Mouse (Mus musculus) embryonic facial prominence, embryonic 12.5 days (tissue): ENCODE measurements at regions not wholly inside any gene's neighbourhood (a gene's known extent, or its start where the extent isn't known, plus 50 kb on each side); places are given as distances from the start of the nearest gene placed in this dataset.
"Not testable (repeated sequence)": the region's sequence is repeated elsewhere in the genome, so short reads cannot be mapped to it uniquely, and the experiment has no call there.

Experiments
- ATAC-seq: fragments of 200-750 bp; cut with Nextera tagmentation; 2 replicates; pipeline ENCODE4 v1.8.0; 2017; ENCODE audit not compliant: insufficient number of reproducible peaks, insufficient read depth, low FRiP score, low TSS enrichment
- H3K27ac ChIP-seq: fragments of 300-500 bp; sonication (generic); 2 replicates; pipeline ENCODE4 v1.5.1; 2016; ENCODE audit warnings: mild to moderate bottlenecking
- H3K27me3 ChIP-seq: fragments of 300-500 bp; sonication (generic); 2 replicates; pipeline ENCODE4 v1.6.1; 2016; ENCODE audit warnings: mild to moderate bottlenecking, moderate library complexity
- H3K36me3 ChIP-seq: fragments of 300-500 bp; sonication (generic); 2 replicates; pipeline ENCODE4 v1.6.1; 2016; ENCODE audit warnings: mild to moderate bottlenecking
- H3K4me1 ChIP-seq: fragments of 300-500 bp; sonication (generic); 2 replicates; pipeline ENCODE4 v1.6.1; 2016
- H3K4me2 ChIP-seq: fragments of 300-500 bp; sonication (generic); replicated peaks from 2 replicates; pipeline ENCODE4 v1.6.1; 2016; ENCODE audit warnings: mild to moderate bottlenecking, moderate library complexity
- H3K4me3 ChIP-seq: fragments of 300-500 bp; sonication (generic); 2 replicates; pipeline ENCODE4 v1.5.1; 2016; ENCODE audit warnings: mild to moderate bottlenecking
- H3K9ac ChIP-seq: fragments of 300-500 bp; sonication (generic); 2 replicates; pipeline ENCODE4 v1.6.1; 2016; ENCODE audit warnings: mild to moderate bottlenecking, moderate library complexity
- H3K9me3 ChIP-seq: fragments of 300-500 bp; sonication (generic); 2 replicates; pipeline ENCODE4 v1.6.1; 2016; ENCODE audit warnings: mild to moderate bottlenecking, moderate library complexity
- WGBS: fragments of 180-500 bp; shearing (Covaris S2); methylation state at CpG from one replicate; pipeline ENCODE4 v1.1.7; 2016; 5-methylcytosine and 5-hydroxymethylcytosine counted together

- ATAC-seq, result no peak
- WGBS, result 76% methylated on average over 4 of the region's 4 CpGs
- Histone ChIP-seq H3K4me3 (no peak overlapping the region), H3K27ac (no peak overlapping the region), H3K27me3 (no peaks in the 10 kb centered on the region), H3K9me3 (no peaks in the 10 kb centered on the region), H3K9ac (no peak overlapping the region), H3K4me1 (no peaks in the 10 kb centered on the region), H3K36me3 (no peaks in the 10 kb centered on the region), H3K4me2 (no peak overlapping the region)
Observed at GRCm38 (mm10) chrX:93888480-93888879, 56.5 kb upstream of the Pdk3 start.

- H3K9ac ChIP-seq, result no peak overlapping the region
- H3K27me3 ChIP-seq, result no peaks in the 10 kb centered on the region
- peak overlapping the region; percentile 23; the same call in 1 of the 2 replicates for H3K4me3 ChIP-seq
- 78% methylated on average over 8 of the region's 8 CpGs for WGBS
- H3K36me3 ChIP-seq, result no peaks in the 10 kb centered on the region
- no peaks in the 10 kb centered on the region for H3K4me1 ChIP-seq
- H3K4me2 ChIP-seq, result peak overlapping the region; percentile 40
- no peak for ATAC-seq
- H3K9me3 ChIP-seq, result no peaks in the 10 kb centered on the region
- no peak overlapping the region for H3K27ac ChIP-seq
Observed at GRCm38 (mm10) chrX:93888966-93889365, 57.0 kb upstream of the Pdk3 start.

- H3K4me3 ChIP-seq, result peak overlapping the region; percentile 23
- no peak overlapping the region for H3K9ac ChIP-seq
Observed at GRCm38 (mm10) chrX:93889394-93890042, 57.5 kb upstream of the Pdk3 start.

GRCm38 (mm10) chrX:93896838-93897820 is 65.1 kb upstream of the Pdk3 start:
- H3K4me3 ChIP-seq, result no peak overlapping the region
- no peak overlapping the region for H3K27ac ChIP-seq
- WGBS, result 76% methylated on average over 5 of the region's 5 CpGs
- H3K9ac ChIP-seq, result no peak overlapping the region
- H3K27me3 ChIP-seq, result no peaks in the 10 kb centered on the region
- no peaks in the 10 kb centered on the region for H3K9me3 ChIP-seq
- no peak for ATAC-seq
- H3K4me2 ChIP-seq, result no peak overlapping the region
- no peaks in the 10 kb centered on the region for H3K36me3 ChIP-seq
- H3K4me1 ChIP-seq, result no peaks in the 10 kb centered on the region

More at GRCm38 (mm10) chrX:93889394-93890042, 57.5 kb upstream of the Pdk3 start:
- Histone ChIP-seq H3K9me3 (no peaks in the 10 kb centered on the region), H3K27ac (no peak overlapping the region), H3K36me3 (no peaks in the 10 kb centered on the region), H3K27me3 (no peaks in the 10 kb centered on the region), H3K4me1 (no peaks in the 10 kb centered on the region), H3K4me2 (peak overlapping the region; percentile 40)
- WGBS, result 32% methylated on average over 13 of the region's 13 CpGs
- no peak for ATAC-seq

- no peaks in the 10 kb centered on the region for H3K36me3 ChIP-seq
- H3K27me3 ChIP-seq, result no peaks in the 10 kb centered on the region
- no peak overlapping the region for H3K27ac ChIP-seq
- H3K9me3 ChIP-seq, result no peaks in the 10 kb centered on the region
- no peak overlapping the region for H3K4me2 ChIP-seq
- no peaks in the 10 kb centered on the region for H3K4me1 ChIP-seq
- H3K4me3 ChIP-seq, result no peak overlapping the region
- H3K9ac ChIP-seq, result no peak overlapping the region
- ATAC-seq, result no peak
Observed at GRCm38 (mm10) chrX:93903209-93903608, 65.2 kb upstream of the AU015836 start.

- Histone ChIP-seq H3K27ac (no peak overlapping the region), H3K9me3 (no peaks in the 10 kb centered on the region), H3K4me2 (no peak overlapping the region), H3K36me3 (no peaks in the 10 kb centered on the region), H3K4me1 (no peaks in the 10 kb centered on the region), H3K27me3 (no peaks in the 10 kb centered on the region), H3K9ac (no peak overlapping the region), H3K4me3 (no peak overlapping the region)
- 88% methylated on average over 5 of the region's 5 CpGs for WGBS
- ATAC-seq, result no peak
Observed at GRCm38 (mm10) chrX:93905531-93905930, 62.9 kb upstream of the AU015836 start.

- ATAC-seq, result peak; percentile 72; the same call in 1 of the 2 replicates
- peak overlapping the region; percentile 17; the same call in 1 of the 2 replicates for H3K4me3 ChIP-seq
- no peaks in the 10 kb centered on the region for H3K9me3 ChIP-seq
- no peaks in the 10 kb centered on the region for H3K36me3 ChIP-seq
- H3K4me2 ChIP-seq, result peak overlapping the region; percentile 48
- H3K9ac ChIP-seq, result no peak overlapping the region
- WGBS, result 26% methylated on average over 21 of the region's 21 CpGs
- no peak overlapping the region for H3K27ac ChIP-seq
- H3K27me3 ChIP-seq, result 0 out of 2 replicates have a peak, but pooled peaks cover 6% of the 10 kb centered on the region
- no peaks in the 10 kb centered on the region for H3K4me1 ChIP-seq
Observed at GRCm38 (mm10) chrX:93911087-93911840, 57.2 kb upstream of the AU015836 start.

GRCm38 (mm10) chrX:93915548-93915947 is 52.9 kb upstream of the AU015836 start:
- H3K27ac ChIP-seq, result no peak overlapping the region
- no peak for ATAC-seq
- no peaks in the 10 kb centered on the region for H3K4me1 ChIP-seq
- H3K9ac ChIP-seq, result no peak overlapping the region
- 0 out of 2 replicates have a peak, but pooled peaks cover 9% of the 10 kb centered on the region for H3K27me3 ChIP-seq
- H3K9me3 ChIP-seq, result no peaks in the 10 kb centered on the region
- no peaks in the 10 kb centered on the region for H3K36me3 ChIP-seq
- no peak overlapping the region for H3K4me3 ChIP-seq
- no peak overlapping the region for H3K4me2 ChIP-seq

- H3K27me3 ChIP-seq, H3K27ac ChIP-seq, ATAC-seq, H3K4me1 ChIP-seq, H3K9ac ChIP-seq, H3K9me3 ChIP-seq, H3K4me3 ChIP-seq, H3K36me3 ChIP-seq, H3K4me2 ChIP-seq: not testable (repeated sequence)
- WGBS, result 71% methylated on average over 3 of the region's 3 CpGs
Observed at GRCm38 (mm10) chrX:93917367-93917766, 51.1 kb upstream of the AU015836 start.
